ENCODE assay signal across 8 mouse cellular contexts in the genomic region with DNA sequence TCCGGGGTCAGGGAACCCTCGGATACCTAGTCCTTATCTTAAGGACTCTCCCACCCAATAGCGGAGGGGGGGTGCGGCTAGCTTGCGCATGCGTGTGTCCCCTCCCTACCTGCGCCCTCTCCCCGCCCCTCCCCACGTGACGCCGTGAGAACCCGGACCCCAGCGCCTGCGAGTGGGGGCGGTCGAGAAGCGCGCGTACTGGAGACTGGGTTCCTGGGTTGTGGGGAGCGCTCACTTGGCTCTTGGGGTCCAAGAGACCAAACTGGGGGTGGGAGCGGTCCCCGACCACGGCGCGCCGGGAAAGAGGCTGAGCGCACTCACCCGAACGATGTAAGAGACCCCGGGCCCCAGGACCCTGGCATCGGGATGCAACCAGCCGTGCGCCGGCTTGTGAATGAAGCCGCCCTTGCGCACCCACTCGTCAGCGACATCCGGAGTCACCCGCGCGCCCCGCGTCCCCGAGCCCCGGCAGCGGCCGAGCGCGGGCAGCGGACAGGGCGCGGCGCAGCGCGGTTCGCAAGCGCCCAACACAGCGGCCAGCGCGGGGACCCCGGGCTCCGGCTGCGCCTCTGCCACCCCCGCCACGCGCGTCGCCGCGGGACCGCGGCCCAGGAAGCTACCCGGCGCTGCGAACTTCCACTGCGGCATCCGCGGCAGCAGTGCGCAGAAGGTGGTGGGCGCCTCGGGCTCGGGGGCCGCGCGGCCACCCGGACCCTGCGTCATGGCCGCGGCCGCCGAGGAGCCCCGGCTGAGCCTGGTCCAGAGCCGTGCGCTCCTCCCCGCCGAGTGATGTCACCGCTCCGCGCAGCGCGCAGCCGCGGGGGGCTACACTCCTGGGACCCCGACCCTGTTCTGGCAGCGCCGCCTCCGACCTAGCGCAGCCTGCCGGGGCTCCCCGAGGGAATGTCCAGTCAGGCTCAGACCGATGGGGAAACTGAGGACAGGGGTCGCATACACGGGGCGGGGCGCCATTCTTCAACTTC. TPM values are rescaled to one million over a fixed set of nuclear protein-coding genes. Genes with fewer than 3 reads are reported as not detected.
DNase-seq lines count a peak whose midpoint lies in the region; ATAC-seq lines count a peak whose summit lies in the region.

A gene (minus strand): TSS at position 791 of the 983 bp plus-strand sequence.

- H3K4me1 ChIP-seq in embryonic facial prominence, embryonic 10.5 days: peaks cover 44% of the 10 kb centered on the region
- H3K4me1 ChIP-seq in heart, embryonic 11.5 days (ENCODE audit: control insufficient read depth, insufficient read depth, low read length): no peaks in the 10 kb centered on the region; the same call in 1 of the 2 replicates
- H3K4me1 ChIP-seq in stomach, embryonic 15.5 days: peaks cover 11% of the 10 kb centered on the region

- H3K27ac ChIP-seq in embryonic facial prominence, embryonic 10.5 days (replicated peaks): peak within 1 kb of the TSS; percentile 92
- H3K27ac ChIP-seq in heart, embryonic 11.5 days (ENCODE audit: low read depth, low read length): no peak within 1 kb of the TSS
- peak within 1 kb of the TSS; percentile 60; the same call in 1 of the 2 replicates for H3K27ac ChIP-seq in stomach, embryonic 15.5 days

- peak within 1 kb of the TSS; percentile 85 for H3K4me2 ChIP-seq in heart, embryonic 11.5 days
- peak within 1 kb of the TSS; percentile 92 for H3K4me2 ChIP-seq in stomach, embryonic 15.5 days

- peak within 1 kb of the TSS; percentile 7 for H3K9ac ChIP-seq in heart, embryonic 11.5 days (ENCODE audit: low read depth, low read length)
- H3K9ac ChIP-seq in stomach, embryonic 15.5 days: peak within 1 kb of the TSS; percentile 57

- H3K9me3 ChIP-seq in embryonic facial prominence, embryonic 10.5 days: no peaks in the 10 kb centered on the region
- no peaks in the 10 kb centered on the region for H3K9me3 ChIP-seq in heart, embryonic 11.5 days (replicated peaks; ENCODE audit: control insufficient read depth, low read length)
- no peaks in the 10 kb centered on the region for H3K9me3 ChIP-seq in stomach, embryonic 15.5 days

- H3K27me3 ChIP-seq in embryonic facial prominence, embryonic 10.5 days (replicated peaks; ENCODE audit: low read depth, poor library complexity, severe bottlenecking): peaks cover 35% of the 10 kb centered on the region
- H3K27me3 ChIP-seq in heart, embryonic 11.5 days (ENCODE audit: control insufficient read depth, insufficient read depth, low read length): peaks cover 41% of the 10 kb centered on the region
- peaks cover 26% of the 10 kb centered on the region; the same call in 1 of the 2 replicates for H3K27me3 ChIP-seq in stomach, embryonic 15.5 days (replicated peaks)

- ATAC-seq in heart, embryonic 11.5 days (replicated peaks; ENCODE audit: insufficient number of reproducible peaks, low FRiP score, low TSS enrichment): peak; percentile 51; the same call in 1 of the 2 replicates
- 0 out of 2 replicates have a peak, but pooled peaks have one; percentile 6 for ATAC-seq in megakaryocyte progenitor cell, adult 5-6 weeks (replicated peaks; ENCODE audit: poor library complexity)
- ATAC-seq in stomach, embryonic 15.5 days (ENCODE audit: insufficient read depth, low FRiP score, low read depth): peak; percentile 59; the same call in 1 of the 2 replicates
- no peak for ATAC-seq in inflammation-experienced regulatory T-cells, adult 6 months

- WGBS in embryonic facial prominence, embryonic 10.5 days: under 1% methylated on average over 116 of the region's 116 CpGs
- WGBS in heart, embryonic 11.5 days (ENCODE audit: insufficient replicate concordance): under 1% methylated on average over 112 of the region's 116 CpGs
- under 1% methylated on average over 103 of the region's 116 CpGs for WGBS in stomach, embryonic 15.5 days

- peak within 1 kb of the TSS; percentile 91 for H3K4me3 ChIP-seq in embryonic facial prominence, embryonic 10.5 days
- peak within 1 kb of the TSS; percentile 64 for H3K4me3 ChIP-seq in heart, embryonic 11.5 days (ENCODE audit: low read depth, low read length)
- H3K4me3 ChIP-seq in stomach, embryonic 15.5 days (replicated peaks): peak within 1 kb of the TSS; percentile 67

- peak; percentile 38 for DNase-seq in ovary, postnatal 10 days (ENCODE audit: low spot score)
- DNase-seq in ovary, postnatal 36 days (ENCODE audit: low spot score): no peak
- peak; percentile 88 for DNase-seq in embryonic facial prominence, embryonic 10.5 days (ENCODE audit: low spot score)
- peak; percentile 77 to 86 for DNase-seq in layer of hippocampus, postnatal 10 days (ENCODE audit: low spot score in 2 of 2)

- no peaks in the 10 kb centered on the region for H3K36me3 ChIP-seq in embryonic facial prominence, embryonic 10.5 days (replicated peaks)
- no peaks in the 10 kb centered on the region for H3K36me3 ChIP-seq in heart, embryonic 11.5 days (ENCODE audit: control insufficient read depth, insufficient read depth, low read length)
- no peaks in the 10 kb centered on the region for H3K36me3 ChIP-seq in stomach, embryonic 15.5 days

RNA-seq across cellular contexts. Expression of the gene that starts here (rescaled TPM):
- polyA plus RNA-seq in embryonic facial prominence, embryonic 10.5 days (2016; fragmentation: Nextera tagmentation; extraction: Ambion mirVana): 20.0 and 21.5 TPM in 2 replicates
- 1.3 and 2.6 TPM in 2 replicates for polyA plus RNA-seq in heart, embryonic 11.5 days (2014; fragmentation: Nextera tagmentation; extraction: Ambion mirVana)
- 10 to 100 TPM; 48.0 to 48.3 TPM for total RNA-seq in layer of hippocampus, postnatal 10 days (2021)
- not detected in 2 replicates for total RNA-seq in megakaryocyte progenitor cell, adult 5-6 weeks (2015)
- total RNA-seq in megakaryocyte progenitor cell, adult 5-6 weeks (2017): not detected in 2 replicates
- 9.1 and 10.6 TPM in 2 replicates for polyA plus RNA-seq in stomach, embryonic 15.5 days (2015; fragmentation: Nextera tagmentation; extraction: Ambion mirVana)
- not detected for polyA plus RNA-seq in inflammation-experienced regulatory T-cells, adult 6 months (2017; shearing (Covaris generic))

Comparison
In these comparisons a context has a peak if more than half of its experiments do, and no peak if none do; other contexts are left out.
1. RNA of the gene that starts here (total RNA-seq): 48.0 to 48.3 TPM in layer of hippocampus, postnatal 10 days; not detected in megakaryocyte progenitor cell, adult 5-6 weeks; every median in the first group is over 10 times any median in the second.
2. Peak in ATAC-seq in megakaryocyte progenitor cell, adult 5-6 weeks; RNA of the gene not detected or under 1 TPM.
3. Peak in every context shown above with its lines, with median percentiles within 50 percentile points of each other: H3K4me3 ChIP-seq.